Mouse (Mus musculus) CH12.LX (cell line): Measurements from ENCODE around the gene Hist1h3f.

Experiments used
- CTCF ChIP-seq, 2 experiments: IDR thresholded peaks in 1 of 2; conservative IDR thresholded peaks in 1 of 2; 2 replicates each; pipeline ENCODE4 v1.5.1; 2011 to 2012; ENCODE audit warnings: low read depth in 2 of 2, low read length in 2 of 2, improper control_type of control experiment in 1 of 2, inconsistent platforms in 1 of 2, mild to moderate bottlenecking in 1 of 2, moderate library complexity in 1 of 2
- ETS1 ChIP-seq: conservative IDR thresholded peaks from 2 replicates; pipeline ENCODE4 v1.6.1; 2012; ENCODE audit warnings: low read depth, mild to moderate bottlenecking, inconsistent platforms, low read length, improper control_type of control experiment, moderate library complexity
- IRF4 ChIP-seq: IDR thresholded peaks from 2 replicates; pipeline ENCODE4 v1.6.1; 2014; ENCODE audit warnings: low read depth, mild to moderate bottlenecking, inconsistent platforms, low read length, improper control_type of control experiment
- MEF2A ChIP-seq: IDR thresholded peaks from 2 replicates; pipeline ENCODE4 v1.6.1; 2014; ENCODE audit warnings: low read depth, mild to moderate bottlenecking, inconsistent platforms, low read length, improper control_type of control experiment, borderline replicate concordance
- NELFE ChIP-seq: IDR thresholded peaks from 2 replicates; pipeline ENCODE4 v1.6.1; 2011; ENCODE audit warnings: low read depth, low read length, improper control_type of control experiment
- NRF1 ChIP-seq: IDR thresholded peaks from 2 replicates; pipeline ENCODE4 v1.6.1; 2014; ENCODE audit warnings: low read depth, mild to moderate bottlenecking, inconsistent platforms, low read length, improper control_type of control experiment, moderate library complexity
- POLR2A ChIP-seq: IDR thresholded peaks from 2 replicates; pipeline ENCODE4 v1.6.1; 2011; ENCODE audit warnings: low read depth, mild to moderate bottlenecking, improper control_type of control experiment, low read length
- POLR2AphosphoS2 ChIP-seq: IDR thresholded peaks from 2 replicates; pipeline ENCODE4 v1.6.1; 2011; ENCODE audit warnings: low read depth, low read length, improper control_type of control experiment
- SMC3 ChIP-seq: IDR thresholded peaks from 2 replicates; pipeline ENCODE4 v1.6.1; 2011; ENCODE audit warnings: low read depth, low read length, improper control_type of control experiment
- TCF12 ChIP-seq: IDR thresholded peaks from 2 replicates; pipeline ENCODE4 v1.6.1; 2014; ENCODE audit warnings: low read depth, mild to moderate bottlenecking, inconsistent platforms, low read length, improper control_type of control experiment

GRCm38 (mm10) chr13:23584331-23584730 lies 40.5 kb downstream of the Hist1h3f start:
- no peak for TF ChIP-seq POLR2AphosphoS2
- TF ChIP-seq POLR2A, result no peak
- no peak for TF ChIP-seq SMC3
- no peak for TF ChIP-seq IRF4
- no peak for TF ChIP-seq NRF1
- TF ChIP-seq NELFE, result no peak
- no peak for TF ChIP-seq CTCF (conservative IDR thresholded peaks at IDR 0.05 in 1 of 2, IDR thresholded peaks at IDR 0.05 in 1 of 2; ENCODE audit: low read depth in 2 of 2, low read length in 2 of 2)
- TF ChIP-seq MEF2A, result no peak
- TF ChIP-seq ETS1, result no peak
- no peak for TF ChIP-seq TCF12
